Comparison of ENCODE assay signal across 28 mouse cellular contexts in the genomic region with DNA sequence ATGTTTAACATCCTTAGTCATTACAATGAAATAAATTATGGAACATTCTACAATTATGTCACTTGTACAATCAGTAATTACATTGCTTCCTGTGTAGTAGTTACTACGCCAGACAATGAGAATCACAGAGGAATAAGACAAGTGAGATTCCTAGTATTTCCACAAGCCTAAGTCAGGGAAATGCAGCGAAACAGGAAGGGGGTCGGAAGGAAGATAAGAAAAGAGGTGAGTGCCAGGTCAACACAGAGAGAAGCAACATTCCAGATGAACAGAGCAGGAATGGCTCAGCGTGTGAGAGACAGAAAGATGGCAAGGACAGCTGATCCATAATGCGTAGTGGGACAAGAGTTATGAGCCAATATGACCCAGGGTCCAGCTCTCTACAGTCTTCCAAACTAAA. TPM values are rescaled to one million over a fixed set of nuclear protein-coding genes. Genes with fewer than 3 reads are reported as not detected.
DNase-seq lines count a peak whose midpoint lies in the region; ATAC-seq and TF ChIP-seq lines count a peak whose summit lies in the region.
"Had no signal": no experiment of that assay in that cellular context is flagged by ENCODE, and none has a peak within 500 bp of the region (broad histone marks: within the 10 kb centered on the region; RNA-seq: fewer than 3 reads in every experiment).

No protein-coding gene starts in this region.

- no peak for TF ChIP-seq EP300 in heart, adult 2 months (IDR thresholded peaks at IDR 0.05; ENCODE audit: insufficient read depth, low read depth, low read length)

- H3K4me3 ChIP-seq in heart, adult 2 months: no peak overlapping the region
- H3K4me3 ChIP-seq in heart, embryonic 16.5 days (ENCODE audit: low read length): no peak overlapping the region
- H3K4me3 ChIP-seq in liver, adult 2 months (ENCODE audit: insufficient read depth, low read depth, low read length): no peak overlapping the region
- no peak overlapping the region for H3K4me3 ChIP-seq in liver, embryonic 12.5 days
- H3K4me3 ChIP-seq in brown adipose tissue, adult 24 weeks (ENCODE audit: insufficient read depth, low read depth, low read length): no peak overlapping the region
- H3K4me3 ChIP-seq: embryonic facial prominence, embryonic 10.5 days; embryonic facial prominence, embryonic 15.5 days; forebrain, embryonic 13.5 days; hindbrain, embryonic 13.5 days; liver, embryonic 13.5 days; midbrain, embryonic 13.5 days; neural tube, embryonic 13.5 days had no signal

- H3K9me3 ChIP-seq in heart, embryonic 16.5 days (replicated peaks; ENCODE audit: control insufficient read depth, low read length): no peaks in the 10 kb centered on the region
- no peaks in the 10 kb centered on the region for H3K9me3 ChIP-seq in liver, embryonic 12.5 days (replicated peaks)
- H3K9me3 ChIP-seq: embryonic facial prominence, embryonic 10.5 days; embryonic facial prominence, embryonic 15.5 days; forebrain, embryonic 13.5 days; G1E; hindbrain, embryonic 13.5 days; liver, embryonic 13.5 days; midbrain, embryonic 13.5 days; neural tube, embryonic 13.5 days had no signal

- no peaks in the 10 kb centered on the region for H3K79me2 ChIP-seq in heart, adult 2 months (replicated peaks; ENCODE audit: control insufficient read depth, insufficient read depth, low read length)
- H3K79me2 ChIP-seq in liver, adult 2 months (ENCODE audit: control insufficient read depth, insufficient read depth, low read length): no peaks in the 10 kb centered on the region; the same call in 1 of the 2 replicates

- DNase-seq in heart, adult 2 months: no peak
- no peak for DNase-seq in heart, adult 18-20 months
- DNase-seq in heart, adult 9 months (ENCODE audit: low spot score in 2 of 2): no peak
- DNase-seq in liver, adult 2 months (ENCODE audit: extremely low read depth, low read depth, low spot score): peak; percentile 26
- DNase-seq: adrenal gland, adult 8-10 months; cerebellum, adult 8-10 months; cerebellum, postnatal 25 days; gastrocnemius, postnatal 10 days; heart, postnatal 4 days; kidney, adult 11 months; kidney, postnatal 10 days; liver, embryonic 13.5 days; lung, embryonic 14.5 days; right cerebral cortex, postnatal 4 days; thymus, adult 18-20 months; thymus, postnatal 25 days had no signal

- WGBS in heart, adult 2 months: 30% methylated on average over 5 of the region's 5 CpGs
- 29% methylated on average over 5 of the region's 5 CpGs for WGBS in heart, embryonic 16.5 days
- WGBS in liver, adult 2 months: 49% methylated on average over 5 of the region's 5 CpGs
- 77% methylated on average over 5 of the region's 5 CpGs for WGBS in liver, embryonic 12.5 days (ENCODE audit: insufficient replicate concordance)

- no peaks in the 10 kb centered on the region for H3K27me3 ChIP-seq in heart, adult 2 months (ENCODE audit: control insufficient read depth, insufficient read depth, low read length)
- no peaks in the 10 kb centered on the region for H3K27me3 ChIP-seq in heart, embryonic 16.5 days (ENCODE audit: control insufficient read depth, insufficient read depth, low read length)
- H3K27me3 ChIP-seq in liver, adult 2 months (ENCODE audit: control insufficient read depth, insufficient read depth, low read length): no peaks in the 10 kb centered on the region
- H3K27me3 ChIP-seq in liver, embryonic 12.5 days (replicated peaks): no peaks in the 10 kb centered on the region
- H3K27me3 ChIP-seq: embryonic facial prominence, embryonic 15.5 days; forebrain, embryonic 13.5 days; hindbrain, embryonic 13.5 days; liver, embryonic 13.5 days; midbrain, embryonic 13.5 days; neural tube, embryonic 13.5 days had no signal

- peak; percentile 23; the same call in 1 of the 2 replicates for ATAC-seq in heart, embryonic 16.5 days (replicated peaks; ENCODE audit: extremely low read depth, insufficient read depth, low FRiP score)
- no peak for ATAC-seq in liver, embryonic 12.5 days
- ATAC-seq: forebrain, embryonic 13.5 days; midbrain, embryonic 13.5 days had no signal

- TF ChIP-seq POLR2A in heart, adult 2 months (IDR thresholded peaks at IDR 0.05; ENCODE audit: insufficient read depth, low read depth, low read length): no peak
- TF ChIP-seq POLR2A in liver, adult 2 months (IDR thresholded peaks at IDR 0.05; ENCODE audit: extremely low read depth, insufficient read depth, low read length): no peak

- peaks cover 1% of the 10 kb centered on the region; the same call in 1 of the 2 replicates for H3K4me1 ChIP-seq in heart, adult 2 months (ENCODE audit: control insufficient read depth, insufficient read depth, low read length)
- H3K4me1 ChIP-seq in heart, embryonic 16.5 days (ENCODE audit: control insufficient read depth, insufficient read depth, low read length): peaks cover 6% of the 10 kb centered on the region
- H3K4me1 ChIP-seq in liver, adult 2 months (ENCODE audit: control insufficient read depth, insufficient read depth, low read length): no peaks in the 10 kb centered on the region; the same call in 1 of the 2 replicates
- no peaks in the 10 kb centered on the region for H3K4me1 ChIP-seq in liver, embryonic 12.5 days
- H3K4me1 ChIP-seq in brown adipose tissue, adult 24 weeks (ENCODE audit: control insufficient read depth, insufficient read depth, insufficient read length, low read length): no peaks in the 10 kb centered on the region
- H3K4me1 ChIP-seq: embryonic facial prominence, embryonic 10.5 days; embryonic facial prominence, embryonic 15.5 days; forebrain, embryonic 13.5 days; hindbrain, embryonic 13.5 days; liver, embryonic 13.5 days; midbrain, embryonic 13.5 days; neural tube, embryonic 13.5 days had no signal

- no peak for TF ChIP-seq CTCF in heart, adult 2 months (IDR thresholded peaks at IDR 0.05)
- no peak for TF ChIP-seq CTCF in liver, adult 2 months (IDR thresholded peaks at IDR 0.05; ENCODE audit: low read depth, low read length)

- H3K4me2 ChIP-seq in heart, embryonic 16.5 days (ENCODE audit: low read depth, low read length): no peak overlapping the region
- no peak overlapping the region for H3K4me2 ChIP-seq in liver, embryonic 12.5 days
- H3K4me2 ChIP-seq: embryonic facial prominence, embryonic 15.5 days; forebrain, embryonic 13.5 days; hindbrain, embryonic 13.5 days; liver, embryonic 13.5 days; lung, embryonic 14.5 days; midbrain, embryonic 13.5 days; neural tube, embryonic 13.5 days had no signal

- intact Hi-C loops in heart, adult 2 months (cut with DNase I): no loop called here

- H3K36me3 ChIP-seq in heart, adult 2 months (ENCODE audit: control insufficient read depth, insufficient read depth, low read length): peaks cover 35% of the 10 kb centered on the region
- peaks cover 69% of the 10 kb centered on the region for H3K36me3 ChIP-seq in heart, embryonic 16.5 days (ENCODE audit: control insufficient read depth, insufficient read depth)
- H3K36me3 ChIP-seq in liver, adult 2 months (ENCODE audit: control insufficient read depth, insufficient read depth, low read length): peaks cover 73% of the 10 kb centered on the region
- peaks cover 94% of the 10 kb centered on the region for H3K36me3 ChIP-seq in liver, embryonic 12.5 days

- H3K27ac ChIP-seq in heart, adult 2 months: peak overlapping the region; percentile 26; the same call in 1 of the 2 replicates
- H3K27ac ChIP-seq in heart, embryonic 16.5 days (ENCODE audit: low read length): peak overlapping the region; percentile 14
- no peak overlapping the region for H3K27ac ChIP-seq in liver, adult 2 months (replicated peaks; ENCODE audit: insufficient read depth, low read depth, low read length)
- H3K27ac ChIP-seq in liver, embryonic 12.5 days: no peak overlapping the region
- H3K27ac ChIP-seq in brown adipose tissue, adult 24 weeks (replicated peaks; ENCODE audit: low read depth, low read length): 0 out of 2 replicates have a peak overlapping the region, but pooled peaks have one; percentile 3
- H3K27ac ChIP-seq: embryonic facial prominence, embryonic 10.5 days; embryonic facial prominence, embryonic 15.5 days; forebrain, embryonic 13.5 days; hindbrain, embryonic 13.5 days; liver, embryonic 13.5 days; macrophage; midbrain, embryonic 13.5 days; neural tube, embryonic 13.5 days; stomach, postnatal 0 days had no signal

- no peak overlapping the region; the same call in 1 of the 2 replicates for H3K9ac ChIP-seq in heart, adult 2 months (ENCODE audit: low read depth, low read length)
- H3K9ac ChIP-seq in heart, embryonic 16.5 days (ENCODE audit: low read length): no peak overlapping the region
- H3K9ac ChIP-seq in liver, adult 2 months (ENCODE audit: low read depth, low read length): no peak overlapping the region
- H3K9ac ChIP-seq in liver, embryonic 12.5 days: no peak overlapping the region
- H3K9ac ChIP-seq: embryonic facial prominence, embryonic 15.5 days; forebrain, embryonic 13.5 days; hindbrain, embryonic 13.5 days; liver, embryonic 13.5 days; lung, embryonic 14.5 days; midbrain, embryonic 13.5 days; neural tube, embryonic 13.5 days had no signal

RNA-seq across cellular contexts. Expression of a gene that starts 52.4 kb away (rescaled TPM):
- total RNA-seq in heart, adult 2 months (2021): 10 to 100 TPM; 38.1 to 43.3 TPM
- polyA plus RNA-seq in heart, adult 2 months (2012; rRNA removed): 32.9 and 38.0 TPM in 2 replicates
- 10 to 100 TPM; 28.2 to 38.8 TPM for total RNA-seq in heart, adult 18-20 months (2021)
- polyA plus RNA-seq in heart, embryonic 16.5 days (2015; fragmentation: Nextera tagmentation; extraction: Ambion mirVana): 33.1 and 36.5 TPM in 2 replicates
- 40.0 and 42.0 TPM in 2 replicates for total RNA-seq in liver, adult 2 months (2014; rRNA removed)
- 16.9 and 20.1 TPM in 2 replicates for polyA plus RNA-seq in liver, adult 2 months (2012; rRNA removed)
- 26.2 and 28.9 TPM in 2 replicates for polyA plus RNA-seq in liver, embryonic 12.5 days (2016; fragmentation: Nextera tagmentation; extraction: Ambion mirVana)
- 22.6 and 29.2 TPM in 2 replicates for polyA plus RNA-seq in brown adipose tissue, adult 24 weeks (2012; ENCODE audit: insufficient read depth, insufficient read length, missing spikeins)

Comparison
In these comparisons a context has a peak if more than half of its experiments do, and no peak if none do; other contexts are left out.
1. H3K27ac ChIP-seq: peak in heart, adult 2 months (single experiment), heart, embryonic 16.5 days (single experiment) and brown adipose tissue, adult 24 weeks (single experiment); none in liver, adult 2 months (single experiment) and liver, embryonic 12.5 days (single experiment).